Mouse (Mus musculus): ENCODE measurements around the gene Gsg1l.
A peak's percentile ranks its signal among the peaks of the same experiment; 100 is the strongest.

The Gsg1l gene

DNA sequence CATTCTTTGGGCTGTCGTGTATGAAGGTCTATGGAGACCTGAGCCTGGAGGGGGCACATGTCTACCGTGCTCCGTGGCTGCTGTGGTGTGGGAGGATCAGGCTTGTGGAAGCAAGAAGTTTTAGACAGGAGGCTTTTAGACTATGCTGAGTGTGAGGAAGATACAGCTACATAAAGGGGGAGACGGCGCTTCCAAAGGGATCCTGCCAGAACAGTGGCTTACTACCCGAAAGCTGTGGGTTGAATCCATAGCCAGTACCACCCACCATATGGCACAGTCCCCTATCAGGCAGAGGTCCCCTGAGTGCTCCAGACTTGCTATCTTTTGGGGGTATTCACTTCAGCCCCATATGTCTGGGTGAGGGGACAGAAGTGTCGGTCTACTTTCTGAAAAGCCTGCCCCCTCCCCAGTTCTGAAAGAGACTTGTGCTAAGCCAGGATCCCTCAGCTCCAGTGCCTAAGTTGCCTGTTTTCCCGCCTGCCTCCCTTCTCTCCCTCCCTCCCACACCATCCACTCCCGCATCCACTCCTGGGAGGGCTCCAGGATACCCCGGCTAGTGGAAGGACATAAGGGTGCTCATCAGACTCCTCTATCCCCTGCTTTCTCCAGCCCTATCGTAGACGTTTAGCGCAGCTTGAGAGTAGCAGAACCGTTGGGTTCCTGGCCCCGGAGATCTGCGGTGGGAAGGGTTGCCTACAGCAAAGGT, 1.1 kb downstream of the Gsg1l start:
- DNase-seq (ENCODE audit: low spot score), result no peak

DNA sequence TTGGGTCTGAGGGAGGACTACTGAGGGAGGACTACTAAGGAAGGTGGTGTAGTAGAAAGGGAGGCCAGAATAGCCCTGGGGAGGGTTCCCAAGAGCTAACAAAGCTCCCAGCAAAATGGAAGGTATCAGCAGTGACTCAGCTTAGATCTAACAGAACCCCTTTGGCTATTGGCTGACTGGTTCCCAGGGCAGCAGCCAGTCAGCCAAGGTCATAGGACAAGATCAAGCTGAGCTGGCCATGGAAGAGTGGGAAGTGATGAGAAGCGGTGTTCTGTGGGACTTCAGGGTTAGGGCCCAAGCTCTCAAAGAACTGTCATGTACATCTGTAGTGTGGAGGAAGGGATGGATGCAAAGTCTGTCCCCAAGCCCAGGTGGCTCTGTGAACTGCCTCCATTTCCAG, 5.3 kb downstream of the Gsg1l start:
- DNase-seq (ENCODE audit: low spot score), result no peak

DNA sequence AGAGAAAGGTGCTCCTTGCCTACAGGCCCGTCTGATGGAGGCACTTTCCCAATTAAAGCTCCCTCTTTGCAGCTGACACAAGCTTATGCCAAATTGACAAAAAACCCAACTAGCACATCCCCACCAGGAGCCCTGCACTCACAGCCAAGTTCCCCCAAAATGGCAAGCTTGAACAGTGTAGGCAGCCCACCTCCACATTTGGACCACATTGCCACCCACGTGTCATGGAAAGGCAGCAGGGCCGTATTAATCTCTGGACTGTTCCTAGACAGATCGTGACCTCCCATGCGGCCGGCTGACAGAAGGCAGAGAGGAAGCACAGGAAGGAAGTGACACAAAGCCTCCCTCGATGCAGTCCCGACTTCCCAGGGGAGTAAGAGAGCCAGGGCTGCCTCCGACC, 7.2 kb downstream of the Gsg1l start:
- no peak for DNase-seq (ENCODE audit: low spot score)

DNA sequence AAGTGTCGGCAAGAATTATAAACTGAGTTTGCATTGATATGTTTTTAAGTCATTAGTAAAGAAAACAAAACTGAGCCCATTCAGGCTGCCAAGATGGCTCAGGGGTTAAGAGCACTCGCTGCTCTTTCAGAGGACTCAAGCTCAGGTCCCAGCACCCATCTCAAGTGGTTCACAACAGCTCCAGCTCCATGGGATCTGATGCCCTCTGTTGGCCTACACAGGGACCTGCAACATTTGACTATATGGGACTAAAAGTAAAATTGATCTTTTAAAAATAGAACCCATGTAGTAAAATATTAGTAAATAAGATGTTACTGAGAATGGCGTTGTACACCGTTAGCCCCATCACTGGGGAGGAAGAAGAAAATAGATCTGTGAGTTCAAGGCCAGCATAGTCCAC, 11.9 kb downstream of the Gsg1l start:
- DNase-seq (ENCODE audit: low spot score), result no peak

DNA sequence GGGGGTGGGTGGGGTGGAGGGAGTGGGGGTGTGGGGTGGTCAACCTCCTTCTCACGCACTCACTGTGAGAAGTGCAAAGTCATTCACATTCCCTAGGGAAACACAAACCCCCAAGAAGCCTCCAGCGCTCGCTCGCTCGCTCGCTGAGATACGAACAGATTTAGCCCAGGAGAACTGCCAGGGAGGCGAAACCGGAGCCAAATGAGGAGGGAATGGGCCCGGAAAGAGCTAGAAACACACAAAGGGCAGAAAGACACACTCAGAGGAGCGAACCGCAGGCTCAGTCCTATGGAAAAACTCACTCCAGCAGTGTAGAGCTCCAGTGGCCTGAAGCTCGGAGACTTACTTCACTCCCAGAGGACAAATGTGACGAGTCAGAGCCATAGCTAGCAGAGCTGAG, 15.4 kb downstream of the Gsg1l start:
- peak; percentile 14 for DNase-seq (ENCODE audit: low spot score)

DNA sequence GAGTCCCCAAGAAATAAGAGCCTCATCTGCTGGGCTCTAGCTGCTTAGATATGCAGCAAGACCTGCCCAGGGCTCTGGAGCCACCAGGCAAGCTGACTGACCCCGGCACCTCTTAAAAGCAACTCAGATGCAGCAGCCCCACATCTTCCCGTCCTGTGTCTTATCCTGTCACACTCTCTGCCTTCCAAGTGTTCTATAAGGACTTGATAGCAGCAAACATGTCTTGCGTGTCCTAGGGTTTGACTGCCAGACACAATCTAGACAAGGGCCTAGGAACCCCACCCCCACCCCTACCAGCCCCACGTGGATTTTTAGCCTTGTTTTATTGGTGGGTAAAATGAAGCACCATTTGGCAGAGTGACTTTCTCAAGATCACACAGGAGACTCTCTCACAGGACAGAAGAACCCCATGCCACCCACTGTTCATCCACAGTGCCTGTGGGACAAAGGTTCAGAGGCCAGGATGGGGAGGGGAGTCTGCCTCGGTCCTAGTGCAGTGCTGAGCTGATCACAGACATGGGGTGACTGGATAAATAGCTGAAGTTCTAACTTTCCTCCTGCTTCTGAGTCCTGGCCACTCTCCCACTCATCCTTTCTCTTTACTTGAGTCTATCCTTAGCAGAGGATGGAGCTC, 16.9 kb downstream of the Gsg1l start:
- DNase-seq (ENCODE audit: low spot score), result no peak

DNA sequence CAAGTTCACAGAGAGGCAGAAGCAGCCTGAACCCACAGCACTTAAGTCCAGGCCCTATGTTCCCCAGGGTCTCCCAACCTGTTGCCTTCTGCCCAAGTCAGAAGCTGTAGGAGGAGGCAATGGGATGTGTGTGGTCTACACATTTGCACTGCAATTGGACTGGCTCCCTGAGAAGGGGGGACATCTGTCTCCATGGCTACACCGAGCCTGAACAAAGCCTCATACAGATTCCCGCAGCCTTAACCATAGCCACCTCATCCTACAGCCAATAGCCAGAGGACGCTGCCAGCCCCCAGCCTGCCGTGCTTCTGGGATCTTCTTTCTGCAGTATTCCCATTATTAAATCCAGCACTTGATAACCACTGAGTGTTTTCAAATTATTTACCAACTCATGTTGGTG, 20.0 kb downstream of the Gsg1l start:
- no peak for DNase-seq (ENCODE audit: low spot score)

DNA sequence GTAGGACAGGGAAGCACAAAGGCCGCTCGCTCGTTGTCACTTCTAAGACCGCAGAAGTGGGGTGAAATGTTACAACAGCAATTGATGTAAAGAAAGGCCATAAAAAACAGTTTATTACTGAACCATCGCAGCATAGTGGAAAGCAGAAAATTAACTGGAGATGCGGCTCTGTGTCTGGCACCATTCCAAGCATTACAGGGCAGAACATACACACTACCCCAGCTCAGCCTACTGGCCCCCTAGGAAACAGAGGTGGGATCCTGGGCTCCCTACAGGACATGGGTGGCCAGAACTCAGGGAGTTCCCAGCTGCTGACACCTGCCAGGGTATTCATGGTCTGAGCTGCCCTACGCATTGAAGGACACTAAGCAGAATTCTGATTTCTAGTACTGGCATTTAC, 23.3 kb downstream of the Gsg1l start:
- DNase-seq (ENCODE audit: low spot score), result no peak

DNA sequence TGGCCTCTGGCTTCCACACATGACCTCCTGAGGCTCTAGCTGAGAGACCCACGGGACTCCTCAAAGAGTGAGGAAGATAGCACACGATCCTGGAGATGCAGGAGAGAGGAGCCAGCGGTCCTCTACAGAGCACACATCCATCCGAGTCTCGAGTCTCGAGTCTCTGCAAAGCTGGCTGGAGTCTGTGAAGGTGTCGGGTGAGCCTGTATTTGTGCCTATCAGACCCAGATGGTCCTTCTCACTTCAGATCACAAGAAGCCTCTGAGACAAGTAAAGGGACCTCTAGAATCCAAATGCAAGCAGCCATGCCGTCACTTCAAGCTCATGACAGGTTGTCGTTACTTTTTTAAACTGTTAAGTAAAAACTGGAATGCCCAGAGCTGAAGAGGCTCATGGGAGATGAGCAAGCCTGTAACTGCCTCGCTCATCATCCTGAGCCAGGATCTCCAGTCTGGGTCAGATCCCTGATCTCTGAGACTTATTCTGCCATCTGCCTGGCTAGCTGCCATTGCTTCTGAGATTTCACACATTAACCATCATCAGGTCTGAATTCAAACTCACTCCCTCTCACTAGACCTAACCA, 24.8 kb downstream of the Gsg1l start:
- DNase-seq (ENCODE audit: low spot score), result no peak

DNA sequence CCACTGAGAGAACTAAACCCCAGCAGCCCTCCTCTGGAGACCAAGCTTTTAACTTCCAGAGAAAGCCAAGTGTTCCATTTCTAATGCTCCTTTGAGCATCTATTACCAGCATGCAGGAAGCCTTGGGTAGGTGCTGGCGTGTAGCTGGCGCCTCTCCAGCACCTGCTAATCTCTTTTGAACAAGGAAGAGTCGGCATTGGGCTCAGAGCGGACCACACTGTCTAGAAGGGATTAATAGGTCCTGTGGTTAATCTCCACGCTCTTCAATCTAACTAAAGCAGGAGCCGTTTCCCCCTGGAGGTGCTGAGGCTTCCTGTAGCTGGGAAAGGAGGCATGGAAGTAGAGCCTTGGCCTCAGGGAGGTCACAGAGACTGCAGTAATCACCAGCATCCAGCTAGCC, 27.6 kb downstream of the Gsg1l start:
- no peak for DNase-seq (ENCODE audit: low spot score)

DNA sequence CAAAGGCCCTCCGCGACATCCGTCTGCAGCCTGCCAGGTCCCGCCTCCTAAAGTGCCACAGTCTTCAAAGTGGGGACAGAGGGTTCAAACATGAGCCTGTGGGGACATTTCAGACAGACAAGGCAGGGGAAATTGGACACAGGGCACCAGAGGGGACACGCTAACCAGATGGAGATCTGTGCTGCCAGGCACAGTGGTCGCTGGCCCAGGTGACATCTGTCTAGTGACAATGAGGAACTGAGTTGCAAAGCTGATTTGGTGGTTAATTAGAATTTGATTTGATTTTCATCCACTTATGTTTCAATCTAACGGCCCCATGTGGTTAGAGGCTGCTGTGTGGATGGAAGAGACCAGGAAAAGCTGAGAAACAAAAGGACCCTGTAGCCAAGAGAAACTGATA, 28.6 kb downstream of the Gsg1l start:
- DNase-seq (ENCODE audit: low spot score), result no peak

DNA sequence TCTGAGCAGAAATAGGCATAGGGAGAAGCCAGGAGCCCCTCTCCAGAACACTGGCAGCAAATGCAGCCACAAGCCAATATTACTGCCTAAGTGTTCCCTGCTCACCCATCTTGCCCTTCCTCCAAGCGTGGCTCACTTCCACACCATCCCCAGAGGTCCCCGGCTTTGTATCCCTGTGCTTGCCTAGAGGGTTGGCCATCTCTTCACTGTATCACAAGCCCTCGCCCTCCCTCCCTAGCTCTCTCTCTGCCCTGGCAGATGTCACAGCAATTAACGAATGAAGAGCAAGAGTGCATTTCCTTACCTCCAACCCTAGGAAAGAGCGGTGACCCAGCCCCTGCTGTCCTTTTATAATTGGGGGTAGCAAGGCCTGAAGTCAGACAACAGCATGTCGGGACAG, 30.3 kb downstream of the Gsg1l start:
- DNase-seq (ENCODE audit: low spot score), result no peak

DNA sequence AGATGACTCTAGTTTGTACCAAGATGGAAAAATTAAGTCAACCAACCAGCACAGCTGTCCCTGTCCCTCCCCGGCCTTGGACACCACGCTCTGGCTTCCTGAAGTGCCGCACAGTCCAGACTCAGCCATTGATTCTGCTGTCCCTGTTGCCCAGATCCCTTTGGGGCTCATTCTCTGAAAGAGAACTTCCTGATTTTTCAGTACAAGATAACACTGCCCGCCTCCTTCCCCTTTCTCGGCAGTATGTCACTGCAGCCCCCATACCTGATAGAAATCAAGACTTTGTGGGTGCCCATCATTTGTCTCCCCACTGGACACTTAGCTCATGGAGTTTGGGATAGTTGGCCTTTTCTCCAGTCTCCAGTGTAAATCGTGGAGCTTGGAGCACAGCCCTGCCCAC, 37.1 kb downstream of the Gsg1l start:
- no peak for DNase-seq (ENCODE audit: low spot score)

DNA sequence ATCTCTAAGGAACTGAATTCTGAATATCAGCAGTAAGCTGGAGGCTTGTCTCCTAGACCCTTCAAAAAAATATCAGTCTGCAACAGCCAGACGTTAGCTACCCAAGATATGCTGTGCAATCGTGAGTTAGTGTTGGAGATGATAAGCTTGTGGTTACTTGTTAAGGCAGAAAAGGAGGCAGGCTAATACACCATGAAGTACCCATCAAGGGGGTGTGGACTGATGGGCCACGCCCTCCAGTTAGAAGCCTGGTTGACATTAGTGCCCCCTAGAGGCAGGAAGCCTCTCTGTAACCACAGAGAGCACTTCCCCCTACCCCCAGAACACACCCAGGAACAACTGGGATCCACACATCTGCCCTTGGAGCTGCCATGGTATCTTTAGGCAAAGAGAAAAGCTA, 39.9 kb downstream of the Gsg1l start:
- DNase-seq (ENCODE audit: low spot score), result no peak

DNA sequence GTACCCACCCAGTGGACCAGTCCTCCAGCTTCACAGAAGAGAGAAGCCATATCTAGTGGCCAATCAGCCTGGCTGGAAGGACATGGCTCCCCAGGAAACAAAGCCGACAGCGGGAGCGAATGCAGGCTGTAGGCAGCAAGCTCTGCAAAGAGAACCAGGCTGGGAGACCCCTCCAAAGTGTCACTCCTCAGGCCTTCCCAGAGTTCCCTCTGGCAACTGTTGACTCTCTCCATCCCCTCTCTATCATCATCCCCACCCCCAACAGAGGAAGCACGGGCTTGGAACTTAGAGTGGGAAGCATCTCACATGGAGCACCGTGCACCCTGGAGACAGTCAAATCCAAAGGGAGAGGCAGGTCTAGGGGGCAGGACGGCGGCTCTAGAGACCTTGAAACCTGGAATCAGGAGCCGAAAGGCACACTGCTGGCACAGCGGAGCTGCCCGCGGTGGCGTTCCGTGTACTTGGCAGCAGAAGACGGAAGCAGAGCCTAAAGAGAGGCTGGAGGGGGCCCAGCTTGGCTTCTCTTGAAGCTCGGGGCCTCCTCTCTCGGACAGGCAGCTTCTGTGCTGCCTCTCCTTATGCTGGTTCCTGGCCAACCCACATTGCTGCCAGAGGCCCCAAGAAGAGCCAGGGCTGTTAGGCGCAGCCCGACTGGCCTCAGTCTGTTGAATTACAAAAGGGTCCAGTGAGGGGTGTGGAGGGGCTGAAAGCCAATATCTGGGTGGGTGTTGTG, 41.3 kb downstream of the Gsg1l start:
- peak; percentile 7 for DNase-seq (ENCODE audit: low spot score)

DNA sequence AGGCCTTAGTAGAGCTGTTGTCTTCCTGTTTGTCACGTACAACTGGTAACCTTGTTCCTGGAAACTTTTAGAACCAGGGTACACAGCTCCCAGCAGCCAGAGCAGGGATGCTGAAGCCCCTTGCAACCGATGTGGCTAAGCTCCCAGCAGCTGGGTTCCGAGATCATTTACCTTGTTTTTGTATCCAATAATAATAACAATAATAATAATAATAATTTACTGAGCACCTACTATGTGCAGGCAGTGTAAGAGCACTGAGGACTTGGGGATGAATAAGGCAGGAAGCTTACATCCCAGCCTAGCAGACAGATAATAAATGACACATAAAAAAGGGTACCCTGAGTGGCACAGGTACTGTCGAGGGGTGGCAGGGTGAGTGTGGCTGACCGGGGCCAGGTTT, 42.4 kb downstream of the Gsg1l start:
- DNase-seq (ENCODE audit: low spot score), result no peak

DNA sequence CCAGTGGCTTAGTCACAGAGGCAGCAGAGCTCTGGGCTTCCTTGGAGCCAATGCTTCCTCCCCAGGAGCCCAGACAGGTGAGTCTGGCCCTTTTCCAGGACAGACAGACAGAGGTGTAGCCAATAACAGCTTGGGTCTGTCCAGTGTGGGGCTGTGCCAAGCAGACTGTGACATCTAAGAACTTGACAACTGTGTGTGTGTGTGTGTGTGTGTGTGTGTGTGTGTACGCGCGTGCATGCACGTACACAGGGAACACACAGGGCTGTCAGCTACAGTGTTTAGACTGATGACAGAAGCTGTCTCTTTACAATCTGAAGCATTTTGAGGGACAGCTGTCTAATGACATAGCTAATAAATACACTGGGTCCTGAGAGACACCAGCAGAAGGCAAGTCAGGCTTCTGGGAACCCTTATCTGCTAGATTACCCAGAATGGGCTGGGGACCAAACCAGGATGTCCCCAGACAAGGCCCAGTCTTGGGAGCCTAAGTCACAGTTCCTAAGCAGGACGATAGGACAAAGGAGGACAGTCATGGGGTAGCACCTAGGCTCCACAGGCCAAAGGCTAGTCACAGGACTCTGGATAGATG, 42.9 kb downstream of the Gsg1l start:
- DNase-seq (ENCODE audit: low spot score), result no peak

DNA sequence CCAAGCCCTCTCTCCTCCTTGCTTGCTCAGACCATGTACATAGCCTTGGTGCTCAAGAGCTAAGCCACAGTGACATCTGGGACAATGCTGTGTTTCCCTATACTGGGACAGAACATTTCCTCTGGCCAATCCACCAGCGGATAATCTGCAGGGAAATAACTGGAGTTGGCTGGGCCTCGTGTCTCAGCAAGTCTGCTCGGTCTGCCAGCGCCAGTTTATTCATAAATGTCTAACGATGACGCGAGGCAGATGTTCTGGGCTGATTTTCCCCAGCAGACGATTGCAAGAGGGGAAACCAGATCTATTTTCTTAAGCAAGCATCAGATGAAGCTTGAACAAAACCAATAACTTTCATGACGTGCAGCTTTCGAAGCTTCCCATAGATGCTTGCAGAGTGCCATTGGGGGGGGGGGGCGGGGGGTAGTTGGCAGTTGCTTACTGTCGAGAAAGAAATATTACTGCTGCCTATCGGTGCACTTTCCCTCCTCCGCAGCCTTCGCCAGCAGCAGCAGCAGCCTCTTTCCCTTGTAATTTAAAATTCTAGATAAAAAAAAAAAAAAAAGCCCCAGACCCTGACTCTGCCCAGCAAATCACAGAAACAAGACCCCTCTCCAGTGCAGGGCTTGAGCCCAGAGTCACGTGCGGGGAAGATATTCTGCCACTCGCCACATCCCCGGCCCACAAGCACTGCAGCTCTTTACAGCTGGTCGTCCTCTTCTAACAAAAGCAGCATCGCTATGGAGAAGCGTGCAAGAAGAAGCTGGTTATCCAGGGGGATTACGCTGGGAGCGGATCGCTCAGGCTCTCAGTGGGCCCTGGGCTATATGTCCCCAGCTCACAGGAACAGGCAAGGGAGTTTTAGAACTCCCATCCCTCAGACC, 43.6 kb downstream of the Gsg1l start:
- peak; percentile 12 for DNase-seq (ENCODE audit: low spot score)

DNA sequence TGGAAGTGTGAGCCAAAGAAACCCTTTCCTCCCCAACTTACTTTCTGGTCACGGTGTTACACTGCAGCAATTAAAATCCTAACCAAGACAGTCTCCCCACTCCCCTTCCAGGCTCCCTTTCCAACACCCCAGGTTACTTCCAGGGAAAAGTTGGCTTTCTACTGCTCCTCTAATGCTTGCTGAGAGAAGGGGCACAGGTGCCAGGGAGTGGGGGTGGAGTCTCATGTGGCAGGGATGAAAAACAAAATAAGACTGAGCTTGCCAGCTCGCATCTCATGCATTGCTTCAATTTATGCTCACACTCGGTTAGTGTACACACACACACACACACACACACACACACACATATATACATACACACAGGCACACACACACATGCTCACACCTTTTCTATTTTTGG, 46.9 kb downstream of the Gsg1l start:
- DNase-seq (ENCODE audit: low spot score), result no peak

DNA sequence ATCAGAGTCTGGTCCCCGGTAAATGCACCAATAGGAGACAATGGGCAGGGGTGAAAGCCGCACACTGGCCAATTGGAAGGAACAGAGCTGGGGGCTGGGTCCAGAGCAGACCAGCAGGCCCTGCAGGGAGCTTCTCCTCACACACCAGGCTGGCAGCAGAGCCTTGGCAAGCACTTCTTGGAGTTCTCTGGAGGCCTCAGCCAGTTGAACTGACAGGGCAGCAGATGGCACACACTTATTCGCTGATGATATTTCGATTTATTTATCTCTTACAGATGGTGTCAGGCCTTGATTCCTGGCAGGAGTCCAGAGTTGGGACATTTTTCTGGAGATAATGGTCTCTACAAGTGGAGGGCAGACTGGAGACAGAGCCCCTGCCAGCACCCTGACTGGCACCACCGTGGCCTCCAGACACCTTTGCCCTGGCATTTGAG, 49.4 kb downstream of the Gsg1l start:
- DNase-seq (ENCODE audit: low spot score), result no peak

DNA sequence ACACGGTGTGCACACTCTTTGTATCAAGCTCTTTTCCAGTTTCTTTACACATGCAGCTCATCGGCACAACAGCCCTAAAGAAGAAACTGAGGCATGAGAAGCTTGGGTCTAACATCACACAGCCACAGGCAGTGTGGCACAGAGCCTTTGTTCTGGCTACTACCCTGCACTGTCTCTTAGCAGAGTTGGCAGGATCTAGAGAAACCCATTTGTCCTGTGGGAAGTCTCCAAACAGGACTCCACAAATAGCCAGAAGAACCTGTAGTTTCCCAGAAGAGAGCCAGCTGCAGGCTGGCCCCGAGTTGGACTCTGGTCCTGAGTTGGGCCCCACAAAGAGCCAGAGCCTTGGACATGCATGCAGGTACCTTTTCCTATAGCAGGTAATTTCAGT, 49.9 kb downstream of the Gsg1l start:
- DNase-seq (ENCODE audit: low spot score), result no peak

Measured in urinary bladder, postnatal 25 days (tissue).